Mouse (Mus musculus): ENCODE results near the gene Crhr1.
"Not testable (repeated sequence)": the region's sequence is repeated elsewhere in the genome, so short reads cannot be mapped to it uniquely, and the experiment has no call there.

Crhr1 gene

GRCm38 (mm10) chr11:104195382-104195781, 62.7 kb downstream of the Crhr1 start:
- DNase-seq (ENCODE audit: low spot score), result no peak

- DNase-seq (ENCODE audit: low spot score), result peak; percentile 75
These were observed 63.1 kb downstream of the Crhr1 start for GRCm38 (mm10) chr11:104195791-104196190.

DNA sequence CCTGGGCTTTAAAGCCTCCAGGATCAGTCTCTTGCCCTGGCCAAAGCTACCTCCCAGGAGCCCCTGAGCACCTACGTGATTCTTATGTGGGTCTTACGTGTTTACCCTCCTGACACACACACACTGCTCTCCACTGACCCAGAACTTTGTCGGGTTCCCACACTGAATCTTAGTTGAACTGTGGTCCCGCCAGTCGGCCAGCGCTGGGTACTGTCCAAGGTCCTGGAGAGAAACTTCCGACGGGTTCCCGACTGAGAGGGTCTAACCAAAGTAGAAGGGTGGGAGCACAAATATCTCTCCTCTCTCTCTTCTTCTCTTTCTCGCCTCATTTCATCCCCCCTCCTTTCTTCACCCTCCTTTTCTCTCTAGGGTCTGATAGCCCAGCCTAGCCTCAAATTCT, 65.2 kb downstream of the Crhr1 start:
- peak; percentile 36 for DNase-seq (ENCODE audit: low spot score)

- DNase-seq (ENCODE audit: low spot score), result no peak
These were observed 70.6 kb downstream of the Crhr1 start for GRCm38 (mm10) chr11:104203271-104203670.

DNA sequence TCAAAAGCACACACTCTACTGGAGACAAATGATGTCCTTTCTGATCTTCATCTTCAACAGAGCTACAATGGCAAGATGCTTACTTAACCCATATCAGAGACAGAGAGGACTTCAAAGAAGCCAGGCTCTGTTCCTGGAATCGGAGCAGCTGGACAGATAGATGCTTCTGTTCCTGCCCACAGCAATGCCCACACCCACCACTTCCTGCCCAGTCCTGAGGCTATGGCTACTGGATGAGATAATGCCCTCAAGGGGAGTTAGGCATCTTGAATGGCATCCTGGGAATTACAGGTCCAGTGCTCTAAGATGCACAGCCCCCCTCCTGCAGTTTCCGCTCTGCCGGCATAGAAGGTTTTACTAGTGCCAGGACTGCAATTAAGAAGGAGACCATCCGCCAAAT, 73.9 kb downstream of the Crhr1 start:
- no peak for DNase-seq (ENCODE audit: low spot score)

- no peak for DNase-seq (ENCODE audit: low spot score)
These were observed 76.4 kb downstream of the Crhr1 start for GRCm38 (mm10) chr11:104209041-104209440.

- no peak for DNase-seq (ENCODE audit: low spot score)
These were observed 78.6 kb downstream of the Crhr1 start for GRCm38 (mm10) chr11:104211251-104211650.

DNA sequence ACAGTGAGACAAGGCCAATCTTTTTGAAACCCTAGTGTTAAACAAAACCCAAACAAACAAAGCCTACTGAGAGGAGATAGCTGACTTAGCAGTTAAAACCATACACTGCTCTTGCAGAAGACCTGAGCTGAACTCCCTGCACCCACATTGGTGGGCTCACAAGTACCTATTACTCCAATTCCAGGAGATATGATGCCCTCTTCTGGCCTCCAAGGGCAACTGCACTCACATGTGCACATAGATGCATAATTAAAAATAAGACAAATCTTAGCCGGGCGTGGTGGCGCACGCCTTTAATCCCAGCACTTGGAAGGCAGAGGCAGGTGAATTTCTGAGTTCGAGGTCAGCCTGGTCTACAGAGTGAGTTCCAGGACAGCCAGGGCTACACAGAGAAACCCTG, 81.5 kb downstream of the Crhr1 start:
- not testable (repeated sequence) for DNase-seq (ENCODE audit: low spot score)

GRCm38 (mm10) chr11:104218075-104218474, 85.4 kb downstream of the Crhr1 start:
- DNase-seq (ENCODE audit: low spot score), result no peak

DNA sequence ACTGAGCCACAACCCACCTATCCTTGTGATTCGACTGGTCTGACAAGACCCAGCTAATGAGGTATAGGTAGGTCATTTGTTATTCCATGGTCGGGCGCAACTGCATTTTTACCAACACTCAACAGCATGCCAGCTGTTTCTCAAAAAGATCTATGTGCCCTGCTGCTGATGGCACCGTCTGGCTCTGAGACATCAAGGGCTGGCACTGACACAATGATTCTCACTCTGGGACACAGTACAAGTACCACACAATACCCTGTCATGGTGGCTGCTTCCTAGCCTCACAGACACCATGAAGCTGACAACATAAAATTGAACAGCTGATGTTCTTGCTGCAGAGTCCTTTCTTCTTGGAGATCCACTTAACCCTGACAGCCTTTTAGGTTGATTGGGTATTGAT, 87.6 kb downstream of the Crhr1 start:
- no peak for DNase-seq (ENCODE audit: low spot score)

- no peak for DNase-seq (ENCODE audit: low spot score)
These were observed 89.1 kb downstream of the Crhr1 start for GRCm38 (mm10) chr11:104221751-104222150.

- DNase-seq (ENCODE audit: low spot score), result no peak
These were observed 90.6 kb downstream of the Crhr1 start for GRCm38 (mm10) chr11:104223301-104223700.
